Mouse (Mus musculus): ENCODE data around the gene Dynlt1b. TPM values are rescaled to one million over a fixed set of nuclear protein-coding genes. Genes with fewer than 3 reads are reported as not detected.
"Not testable (repeated sequence)": the region's sequence is repeated elsewhere in the genome, so short reads cannot be mapped to it uniquely, and the experiment has no call there.

Gene Dynlt1b
- polyA plus RNA-seq, 1 experiment: 1,644 TPM

DNA sequence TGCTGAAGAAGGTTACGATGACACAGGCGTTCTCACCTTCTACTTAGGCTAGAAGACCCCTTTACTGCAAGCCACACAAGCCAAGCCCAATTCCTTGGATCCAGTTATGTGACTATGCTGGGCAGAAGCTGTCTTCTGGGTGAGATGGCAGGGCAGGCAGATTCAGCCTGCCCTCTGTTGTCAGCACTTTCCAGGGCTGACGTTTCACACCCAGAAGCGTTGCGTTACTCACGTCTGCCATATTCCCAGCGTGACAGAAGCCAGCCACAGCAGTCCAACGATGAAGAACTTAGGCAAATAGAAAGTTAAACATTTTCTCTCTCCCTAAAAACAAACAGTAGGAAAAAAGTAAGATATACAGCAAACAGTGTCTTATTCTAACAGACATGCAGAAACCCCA is 18.4 kb downstream of the Dynlt1b start:
- not testable (repeated sequence) for H3K4me3 ChIP-seq (ENCODE audit: control insufficient read depth, low read depth, low read length); H3K27ac ChIP-seq (ENCODE audit: control insufficient read depth, insufficient read depth, low read depth, low read length); H3K27me3 ChIP-seq (ENCODE audit: control insufficient read depth, insufficient read depth, low read length); H3K36me3 ChIP-seq (ENCODE audit: control insufficient read depth, insufficient read depth, low read length); H3K4me1 ChIP-seq (ENCODE audit: control insufficient read depth, insufficient read depth, low read length)

DNA sequence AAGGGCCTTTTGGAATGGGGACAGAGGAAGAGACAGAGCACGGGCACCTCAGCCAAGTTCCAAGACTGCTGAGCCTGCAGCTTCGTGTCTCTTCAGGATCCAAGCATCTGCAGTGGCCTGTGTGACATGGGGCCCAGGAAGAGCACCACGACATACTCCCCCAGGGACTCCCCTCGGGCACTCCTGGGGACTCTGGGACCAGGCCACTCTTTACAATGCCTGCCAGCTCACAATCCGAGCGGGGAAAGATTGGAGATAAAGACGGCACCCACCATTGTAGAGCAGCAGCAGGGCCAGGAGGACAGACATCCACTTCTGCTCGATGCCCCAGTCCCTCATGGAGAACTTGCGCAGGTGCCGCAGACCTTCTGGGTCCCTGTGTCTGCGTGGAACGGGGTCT is 19.3 kb downstream of the Dynlt1b start:
- H3K27me3 ChIP-seq (ENCODE audit: control insufficient read depth, insufficient read depth, low read length); H3K27ac ChIP-seq (ENCODE audit: control insufficient read depth, insufficient read depth, low read depth, low read length); H3K4me1 ChIP-seq (ENCODE audit: control insufficient read depth, insufficient read depth, low read length); H3K4me3 ChIP-seq (ENCODE audit: control insufficient read depth, low read depth, low read length); H3K36me3 ChIP-seq (ENCODE audit: control insufficient read depth, insufficient read depth, low read length): not testable (repeated sequence)

DNA sequence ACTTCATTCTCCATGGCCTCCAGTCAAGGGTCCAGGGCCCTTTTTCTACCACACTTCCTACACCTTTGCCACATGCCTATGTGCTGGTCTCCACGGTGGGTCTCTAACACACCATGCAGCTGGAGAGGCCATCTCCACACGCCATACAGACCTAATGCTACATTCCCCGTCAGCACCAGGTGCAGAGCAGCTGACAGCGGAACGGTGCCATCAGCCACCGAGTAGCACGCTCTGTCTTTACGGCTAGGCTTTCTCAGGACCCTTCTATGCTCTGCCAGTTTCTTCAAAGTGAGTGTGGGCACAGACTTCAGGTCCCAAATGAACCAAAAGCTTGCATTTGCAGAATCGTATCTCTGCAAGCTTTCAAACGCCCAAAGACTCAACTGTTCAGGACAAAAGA is 21.3 kb downstream of the Dynlt1b start:
- H3K27ac ChIP-seq (ENCODE audit: control insufficient read depth, insufficient read depth, low read depth, low read length); H3K27me3 ChIP-seq (ENCODE audit: control insufficient read depth, insufficient read depth, low read length); H3K4me3 ChIP-seq (ENCODE audit: control insufficient read depth, low read depth, low read length); H3K4me1 ChIP-seq (ENCODE audit: control insufficient read depth, insufficient read depth, low read length); H3K36me3 ChIP-seq (ENCODE audit: control insufficient read depth, insufficient read depth, low read length): not testable (repeated sequence)

DNA sequence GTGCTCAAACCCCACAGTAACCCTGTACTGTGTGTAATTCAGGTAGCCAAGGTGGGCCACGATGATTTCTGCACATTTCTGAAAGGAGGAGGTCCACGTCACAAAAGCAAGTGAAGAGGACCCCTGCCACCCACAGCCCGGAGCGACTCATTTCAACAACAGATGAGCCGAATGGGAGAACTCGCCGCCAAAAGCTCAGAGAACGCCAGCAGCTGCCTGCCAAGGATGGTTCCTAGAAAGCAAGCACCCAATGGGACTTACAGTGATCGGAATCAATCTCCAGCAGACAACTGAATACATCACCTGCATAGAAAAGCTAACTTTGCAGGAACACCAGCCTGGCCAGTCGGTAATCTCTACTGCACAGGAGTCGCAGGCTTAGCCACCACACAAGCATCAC is 22.8 kb downstream of the Dynlt1b start:
- not testable (repeated sequence) for H3K4me3 ChIP-seq (ENCODE audit: control insufficient read depth, low read depth, low read length); H3K4me1 ChIP-seq (ENCODE audit: control insufficient read depth, insufficient read depth, low read length); H3K36me3 ChIP-seq (ENCODE audit: control insufficient read depth, insufficient read depth, low read length); H3K27ac ChIP-seq (ENCODE audit: control insufficient read depth, insufficient read depth, low read depth, low read length); H3K27me3 ChIP-seq (ENCODE audit: control insufficient read depth, insufficient read depth, low read length)

DNA sequence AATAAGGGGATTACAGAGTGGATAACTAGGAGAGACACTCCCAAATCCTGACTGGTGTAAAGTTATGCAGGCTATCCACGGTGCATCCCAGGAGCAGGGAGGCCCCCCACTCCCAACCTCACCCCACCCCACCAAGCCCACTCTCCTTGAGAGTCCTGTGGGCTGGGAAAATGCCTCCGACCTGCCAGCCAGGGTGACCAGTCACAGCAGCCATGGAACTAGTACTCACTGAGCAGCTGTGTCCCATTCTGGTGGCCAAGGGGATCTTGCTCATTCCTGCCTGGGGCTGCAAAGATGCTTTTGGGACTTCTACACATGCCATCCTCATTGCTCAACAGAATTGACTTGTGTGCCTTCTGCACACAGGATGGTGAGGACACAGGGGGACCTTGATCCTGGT is 24.8 kb downstream of the Dynlt1b start:
- not testable (repeated sequence) for H3K4me3 ChIP-seq (ENCODE audit: control insufficient read depth, low read depth, low read length); H3K4me1 ChIP-seq (ENCODE audit: control insufficient read depth, insufficient read depth, low read length); H3K36me3 ChIP-seq (ENCODE audit: control insufficient read depth, insufficient read depth, low read length); H3K27me3 ChIP-seq (ENCODE audit: control insufficient read depth, insufficient read depth, low read length); H3K27ac ChIP-seq (ENCODE audit: control insufficient read depth, insufficient read depth, low read depth, low read length)

DNA sequence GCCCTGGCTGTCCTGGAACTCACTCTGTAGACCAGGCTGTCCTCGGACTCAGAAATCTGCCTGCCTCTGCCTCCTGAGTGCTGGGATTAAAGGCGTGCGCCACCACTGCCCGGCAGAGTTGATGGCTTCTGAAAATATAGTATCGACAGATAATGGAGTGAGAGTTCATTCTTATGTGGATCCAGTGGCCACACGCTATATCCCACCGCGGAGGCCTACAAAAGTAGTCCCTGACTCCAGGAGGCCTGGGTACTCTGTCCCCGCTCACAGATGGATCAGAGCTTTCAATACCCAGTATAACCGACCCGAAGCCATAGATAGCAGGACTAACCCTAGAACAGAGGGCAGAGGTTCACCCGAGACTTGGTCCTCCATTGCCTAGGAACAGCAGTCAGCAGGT is 26.0 kb downstream of the Dynlt1b start:
- not testable (repeated sequence) for H3K27me3 ChIP-seq (ENCODE audit: control insufficient read depth, insufficient read depth, low read length); H3K36me3 ChIP-seq (ENCODE audit: control insufficient read depth, insufficient read depth, low read length); H3K4me1 ChIP-seq (ENCODE audit: control insufficient read depth, insufficient read depth, low read length); H3K4me3 ChIP-seq (ENCODE audit: control insufficient read depth, low read depth, low read length); H3K27ac ChIP-seq (ENCODE audit: control insufficient read depth, insufficient read depth, low read depth, low read length)

DNA sequence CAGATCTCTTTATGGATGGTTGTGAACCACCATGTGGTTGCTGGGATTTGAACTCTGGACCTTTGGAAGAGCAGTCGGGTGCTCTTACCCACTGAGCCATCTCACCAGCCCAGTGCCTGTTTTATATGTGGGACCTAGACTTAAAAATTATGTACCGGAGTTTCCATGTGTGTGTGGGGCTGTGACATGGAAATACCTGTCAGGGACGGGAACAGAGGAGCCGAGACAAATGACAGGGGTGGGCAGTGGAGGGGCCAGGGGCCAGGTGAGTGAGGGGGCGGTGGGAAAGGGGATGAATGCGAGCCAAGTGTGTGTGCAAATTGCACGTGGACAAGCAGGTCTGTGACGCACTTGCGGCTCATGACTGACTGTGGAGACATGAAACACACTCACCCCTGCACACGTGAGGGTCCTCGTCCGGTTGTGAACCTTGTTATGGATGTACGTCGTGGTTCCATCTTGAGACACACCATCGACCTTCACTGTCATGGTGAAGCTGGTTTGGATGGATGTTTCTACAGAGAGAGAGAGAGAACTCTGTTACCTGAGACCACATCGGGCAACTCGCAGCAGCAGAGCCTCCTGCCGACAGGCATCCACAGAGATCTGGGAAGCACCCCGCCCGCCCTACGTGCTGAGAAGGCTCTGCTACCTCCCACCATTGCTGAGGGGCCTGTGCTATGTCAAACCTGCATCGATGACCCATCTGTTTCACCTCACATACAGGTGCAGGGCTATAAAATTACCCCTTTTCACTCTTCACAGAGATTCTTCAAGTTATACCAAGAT is 26.9 kb downstream of the Dynlt1b start:
- H3K36me3 ChIP-seq (ENCODE audit: control insufficient read depth, insufficient read depth, low read length); H3K27ac ChIP-seq (ENCODE audit: control insufficient read depth, insufficient read depth, low read depth, low read length); H3K27me3 ChIP-seq (ENCODE audit: control insufficient read depth, insufficient read depth, low read length); H3K4me3 ChIP-seq (ENCODE audit: control insufficient read depth, low read depth, low read length); H3K4me1 ChIP-seq (ENCODE audit: control insufficient read depth, insufficient read depth, low read length): not testable (repeated sequence)

DNA sequence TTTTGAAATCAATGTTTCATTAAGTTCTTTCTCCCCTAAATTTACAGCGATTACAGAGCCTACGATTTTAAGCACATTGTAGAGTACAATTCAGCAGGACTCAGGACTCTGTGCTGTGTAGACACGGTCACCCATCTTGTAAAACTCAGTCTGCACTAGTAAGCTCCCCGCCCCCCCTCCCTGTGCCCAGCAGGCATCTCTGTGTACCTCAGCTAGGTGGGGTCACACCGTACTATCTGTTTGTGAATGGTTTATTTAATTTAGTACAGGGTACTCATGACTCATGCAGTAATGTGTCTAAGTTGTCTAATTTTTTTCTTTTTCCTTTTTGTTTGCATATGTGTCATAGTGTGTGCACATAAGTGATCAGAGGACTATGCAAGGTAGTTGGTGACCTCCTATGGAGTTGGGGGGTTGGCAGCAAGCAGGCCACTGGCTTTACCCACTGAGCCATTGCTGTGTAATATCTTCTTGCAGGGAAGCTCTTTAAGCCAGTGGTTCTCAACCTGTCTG is 31.2 kb downstream of the Dynlt1b start:
- not testable (repeated sequence) for H3K27me3 ChIP-seq (ENCODE audit: control insufficient read depth, insufficient read depth, low read length); H3K4me3 ChIP-seq (ENCODE audit: control insufficient read depth, low read depth, low read length); H3K27ac ChIP-seq (ENCODE audit: control insufficient read depth, insufficient read depth, low read depth, low read length); H3K36me3 ChIP-seq (ENCODE audit: control insufficient read depth, insufficient read depth, low read length); H3K4me1 ChIP-seq (ENCODE audit: control insufficient read depth, insufficient read depth, low read length)

DNA sequence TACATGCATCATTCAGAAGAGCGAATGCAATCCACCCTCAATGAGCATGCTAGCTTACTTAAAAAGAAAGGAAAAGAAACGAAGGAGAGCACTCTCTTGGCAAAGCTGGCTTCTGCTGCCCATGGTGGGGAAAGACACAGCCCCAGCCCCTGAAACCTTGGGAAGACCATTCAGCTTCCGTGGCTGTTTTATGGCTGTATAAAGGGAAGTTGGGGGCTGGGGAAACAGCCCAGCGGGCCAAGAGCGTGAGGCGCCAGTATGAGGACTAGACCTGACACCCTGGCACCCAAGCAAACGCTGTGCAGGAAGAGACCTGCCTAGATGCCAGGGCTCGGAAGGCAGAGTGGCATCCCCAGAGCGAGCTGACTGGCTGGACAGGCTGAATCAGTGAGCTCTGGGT is 35.8 kb downstream of the Dynlt1b start:
- not testable (repeated sequence) for H3K36me3 ChIP-seq (ENCODE audit: control insufficient read depth, insufficient read depth, low read length); H3K4me1 ChIP-seq (ENCODE audit: control insufficient read depth, insufficient read depth, low read length); H3K4me3 ChIP-seq (ENCODE audit: control insufficient read depth, low read depth, low read length); H3K27me3 ChIP-seq (ENCODE audit: control insufficient read depth, insufficient read depth, low read length); H3K27ac ChIP-seq (ENCODE audit: control insufficient read depth, insufficient read depth, low read depth, low read length)

DNA sequence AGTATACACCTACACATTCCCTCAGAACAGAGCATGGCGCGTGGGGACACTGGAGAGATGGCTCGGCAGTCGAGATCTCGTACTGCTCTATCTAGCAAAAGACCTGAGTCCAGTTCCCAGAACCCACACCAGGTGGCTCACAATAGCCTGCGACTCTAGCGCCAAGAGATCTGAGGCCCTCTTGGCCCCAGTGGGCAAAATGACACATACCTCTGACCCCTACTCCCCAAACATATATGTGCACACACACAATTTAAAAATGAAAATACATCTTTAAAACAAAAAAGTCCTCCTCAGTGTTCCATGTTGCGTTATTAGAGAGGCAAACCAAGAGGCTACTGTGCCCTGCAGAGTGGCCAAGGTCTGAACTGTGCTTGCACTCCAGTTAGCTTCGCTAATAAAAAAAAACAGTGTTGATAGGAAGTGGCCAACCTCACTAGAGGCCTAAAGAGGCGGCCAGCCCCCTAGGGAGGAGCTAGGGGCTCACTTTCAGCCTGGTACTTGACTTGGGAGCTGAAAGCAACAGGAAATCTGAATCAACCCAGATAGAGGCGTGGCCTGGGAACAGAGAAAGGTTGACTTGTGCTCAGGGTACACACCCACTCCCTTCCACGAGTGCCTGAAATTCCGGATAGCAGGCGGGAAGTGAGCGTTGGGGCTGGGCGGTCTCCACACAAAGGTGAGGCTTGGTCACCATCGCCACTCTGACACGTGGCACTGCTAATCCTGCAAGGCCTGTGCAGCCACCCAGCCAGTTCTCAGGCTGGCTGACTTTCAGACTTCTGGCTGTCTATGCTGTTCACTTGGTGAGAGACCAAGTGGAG is 37.9 kb downstream of the Dynlt1b start:
- not testable (repeated sequence) for H3K27me3 ChIP-seq (ENCODE audit: control insufficient read depth, insufficient read depth, low read length); H3K4me3 ChIP-seq (ENCODE audit: control insufficient read depth, low read depth, low read length); H3K27ac ChIP-seq (ENCODE audit: control insufficient read depth, insufficient read depth, low read depth, low read length); H3K4me1 ChIP-seq (ENCODE audit: control insufficient read depth, insufficient read depth, low read length); H3K36me3 ChIP-seq (ENCODE audit: control insufficient read depth, insufficient read depth, low read length)

DNA sequence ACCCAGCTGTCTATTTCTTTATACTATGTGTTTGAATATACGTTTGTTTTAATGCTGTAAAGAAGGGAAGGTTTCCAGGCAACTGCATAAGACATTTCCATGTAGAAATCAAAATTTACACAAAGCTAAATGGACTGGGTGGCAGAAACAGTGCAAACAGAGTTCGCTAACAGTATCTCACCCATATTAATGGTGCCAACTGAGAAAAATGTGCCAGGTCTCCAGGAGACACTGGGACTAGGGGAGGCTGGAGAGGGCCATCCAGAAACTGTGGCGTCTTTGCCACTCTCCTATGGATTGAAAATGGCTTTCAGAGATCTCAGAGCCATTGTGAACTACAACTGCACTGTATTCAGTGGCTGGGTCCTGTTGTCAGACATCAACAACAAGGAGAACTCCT is 40.1 kb downstream of the Dynlt1b start:
- H3K27me3 ChIP-seq (ENCODE audit: control insufficient read depth, insufficient read depth, low read length); H3K4me1 ChIP-seq (ENCODE audit: control insufficient read depth, insufficient read depth, low read length); H3K36me3 ChIP-seq (ENCODE audit: control insufficient read depth, insufficient read depth, low read length); H3K27ac ChIP-seq (ENCODE audit: control insufficient read depth, insufficient read depth, low read depth, low read length); H3K4me3 ChIP-seq (ENCODE audit: control insufficient read depth, low read depth, low read length): not testable (repeated sequence)

DNA sequence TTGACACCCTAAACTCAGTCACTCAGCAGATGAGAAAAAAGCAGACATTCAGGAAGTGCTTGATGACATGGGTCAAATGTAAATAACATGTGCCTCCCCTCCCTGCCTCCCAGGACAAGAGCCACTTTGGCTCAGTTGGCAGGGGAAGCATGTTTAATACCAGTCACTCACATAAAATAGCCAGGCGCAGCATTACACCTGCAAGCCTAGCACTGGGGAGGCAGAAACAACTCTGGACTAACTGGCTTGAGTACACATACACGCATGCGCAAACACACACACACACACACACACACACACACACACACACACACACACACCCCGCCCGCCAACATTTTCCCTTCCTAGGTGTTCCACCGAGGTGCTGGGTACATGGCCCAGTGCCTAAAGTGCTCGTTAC is 40.8 kb downstream of the Dynlt1b start:
- not testable (repeated sequence) for H3K4me1 ChIP-seq (ENCODE audit: control insufficient read depth, insufficient read depth, low read length); H3K27me3 ChIP-seq (ENCODE audit: control insufficient read depth, insufficient read depth, low read length); H3K27ac ChIP-seq (ENCODE audit: control insufficient read depth, insufficient read depth, low read depth, low read length); H3K36me3 ChIP-seq (ENCODE audit: control insufficient read depth, insufficient read depth, low read length); H3K4me3 ChIP-seq (ENCODE audit: control insufficient read depth, low read depth, low read length)

All from testis, adult 2 months (tissue).